Mouse (Mus musculus): ENCODE measurements around the gene 1700029J07Rik. TPM values are rescaled to one million over a fixed set of nuclear protein-coding genes. Genes with fewer than 3 reads are reported as not detected.

Gene 1700029J07Rik
- polyA plus RNA-seq, 1 experiment from 2014 or later: 4.8 TPM

Other genes starting within 250 kb of the 1700029J07Rik start
- 20.5 and 34.9 TPM in 2 replicates for gene Pdlim3, start 89.8 kb downstream of the 1700029J07Rik start, polyA plus RNA-seq (2015; fragmentation: Nextera tagmentation; extraction: Ambion mirVana)
- gene Ccdc110, start 40.6 kb downstream of the 1700029J07Rik start, polyA plus RNA-seq (2015; fragmentation: Nextera tagmentation; extraction: Ambion mirVana): 0.20 and 0.31 TPM in 2 replicates
- 60.3 and 62.6 TPM in 2 replicates for gene Ufsp2, start 276 bp upstream of the 1700029J07Rik start, polyA plus RNA-seq (2015; fragmentation: Nextera tagmentation; extraction: Ambion mirVana)
- 0.55 and 0.62 TPM in 2 replicates for gene Lrp2bp, start 24.1 kb upstream of the 1700029J07Rik start, polyA plus RNA-seq (2015; fragmentation: Nextera tagmentation; extraction: Ambion mirVana)
- 32.3 and 32.6 TPM in 2 replicates for gene Ankrd37, start 30.5 kb upstream of the 1700029J07Rik start, polyA plus RNA-seq (2015; fragmentation: Nextera tagmentation; extraction: Ambion mirVana)
- 28.7 and 29.2 TPM in 2 replicates for gene Cfap97, start 176.5 kb upstream of the 1700029J07Rik start, polyA plus RNA-seq (2015; fragmentation: Nextera tagmentation; extraction: Ambion mirVana)
- gene Snx25, start 176.9 kb upstream of the 1700029J07Rik start, polyA plus RNA-seq (2015; fragmentation: Nextera tagmentation; extraction: Ambion mirVana): 6.4 and 6.5 TPM in 2 replicates
- gene Slc25a4, start 236.0 kb upstream of the 1700029J07Rik start, polyA plus RNA-seq (2015; fragmentation: Nextera tagmentation; extraction: Ambion mirVana): 693 and 718 TPM in 2 replicates